Mouse (Mus musculus): ENCODE results near the gene Rnf183.
"Not testable (repeated sequence)": the region's sequence is repeated elsewhere in the genome, so short reads cannot be mapped to it uniquely, and the experiment has no call there.

Rnf183 gene

DNA sequence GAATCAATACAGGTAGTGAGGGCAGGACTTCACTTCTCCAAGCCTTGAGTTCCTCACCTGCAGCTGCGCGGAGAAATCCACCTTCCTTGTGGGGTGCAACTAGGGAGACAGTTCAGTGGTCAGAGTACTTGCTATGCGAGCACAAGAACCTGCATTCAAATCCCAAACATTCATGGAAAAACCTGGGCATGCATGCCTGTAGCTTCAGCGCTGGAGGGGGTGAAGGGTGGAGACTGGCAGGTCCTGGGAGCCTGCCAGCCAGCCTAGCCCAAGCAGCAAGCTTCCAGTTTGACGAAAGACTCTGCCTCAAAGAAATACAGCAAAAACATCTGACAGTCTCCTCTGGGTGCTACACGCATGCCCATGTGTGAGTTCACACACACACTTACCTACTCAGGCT, at the start of gene Rnf183:
TSS of gene Rnf183 (minus strand) at position 172 of the 400 bp plus-strand sequence.
- no peak for DNase-seq

DNA sequence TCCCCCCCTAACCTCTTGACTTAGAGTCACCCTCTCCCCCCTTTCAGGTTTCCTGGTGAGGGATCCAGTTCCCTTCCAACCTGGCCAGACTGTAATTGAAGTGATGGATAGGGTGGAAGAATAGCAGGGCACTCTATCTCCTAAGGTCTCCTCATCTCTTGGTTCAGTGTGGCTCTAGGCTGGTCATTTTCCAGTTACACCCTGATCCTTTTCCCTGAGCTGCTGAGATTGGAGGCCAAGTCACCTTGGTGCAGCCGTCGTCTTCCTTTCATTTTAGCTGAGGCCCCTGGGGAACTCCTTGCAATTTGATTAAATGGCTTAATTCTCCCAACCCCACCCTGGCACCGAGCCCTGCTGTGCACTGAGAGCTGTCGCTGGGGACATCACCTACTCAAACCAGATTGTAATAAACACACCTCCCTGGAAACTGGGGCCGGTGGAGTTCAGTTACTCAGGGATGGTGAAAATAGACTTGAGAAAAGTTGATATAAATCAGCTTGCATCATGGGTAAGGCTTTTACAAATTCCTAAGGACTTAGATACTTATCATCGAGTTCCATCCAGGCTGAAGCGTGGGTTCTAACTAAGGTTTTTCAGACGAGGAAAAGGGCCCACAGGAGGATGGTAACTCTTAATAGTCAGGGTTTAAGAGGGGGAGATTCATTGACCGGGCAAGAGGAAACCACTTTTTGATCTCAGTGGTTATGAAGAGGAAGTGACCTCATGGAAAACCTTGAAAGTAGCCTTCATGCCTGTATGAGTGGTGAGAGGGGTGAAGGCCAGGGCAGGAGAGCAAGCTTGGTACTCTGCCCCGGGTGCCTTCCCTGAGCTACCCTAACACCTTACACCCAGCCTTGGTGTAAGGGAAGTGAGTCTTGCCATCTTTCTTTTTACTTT, 45.9 kb upstream of the Rnf183 start:
- no peak for DNase-seq

GRCm38 (mm10) chr4:62479937-62480708, 45.1 kb upstream of the Rnf183 start, which contains the start of gene Bspry:
TSS of gene Bspry (plus strand) at chr4:62480053.
- DNase-seq: no peak

GRCm38 (mm10) chr4:62479593-62479936, 44.5 kb upstream of the Rnf183 start:
- not testable (repeated sequence) for DNase-seq

- no peak for DNase-seq
These were observed 42.6 kb upstream of the Rnf183 start for GRCm38 (mm10) chr4:62477542-62478244.

- no peak for DNase-seq
These were observed 40.7 kb upstream of the Rnf183 start for GRCm38 (mm10) chr4:62475793-62476192.

DNA sequence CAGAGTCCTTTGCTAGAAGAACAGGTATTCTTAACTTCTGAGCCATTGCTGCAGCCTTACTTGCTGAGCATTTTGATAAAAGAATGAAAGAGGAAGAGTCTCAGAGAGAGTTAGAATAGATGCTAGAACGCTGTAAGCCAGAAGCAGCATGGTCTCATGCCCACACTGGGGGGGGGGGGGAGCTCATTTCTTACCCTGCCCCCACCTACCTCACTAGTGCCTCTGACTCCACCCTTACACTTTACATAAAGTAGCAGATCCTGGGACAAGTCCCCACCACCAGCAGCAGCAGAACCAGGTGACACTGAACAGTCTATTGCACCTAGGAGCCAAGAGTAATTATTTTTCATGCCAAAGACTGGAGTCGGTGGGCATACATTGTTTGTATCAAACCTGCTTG, 40.1 kb upstream of the Rnf183 start:
- no peak for DNase-seq

DNA sequence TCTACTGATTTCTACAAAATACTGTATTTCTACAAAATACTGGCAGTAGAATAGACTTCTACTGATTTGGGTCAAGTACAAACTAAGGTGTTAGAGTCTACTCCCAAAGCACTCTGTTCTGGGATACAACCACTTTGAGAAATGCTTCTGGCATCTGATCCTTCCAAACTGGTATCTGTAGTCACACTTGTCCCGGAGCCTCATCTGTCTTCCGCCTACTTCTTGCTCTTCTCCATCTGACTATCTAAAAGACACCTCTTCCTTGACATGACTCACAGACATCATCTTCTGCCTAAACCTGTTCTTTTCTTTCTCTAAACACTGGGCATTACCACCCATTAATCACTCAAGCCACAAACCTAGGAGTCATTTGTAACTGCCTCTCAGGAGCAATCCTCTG, 37.0 kb upstream of the Rnf183 start:
- no peak for DNase-seq

DNA sequence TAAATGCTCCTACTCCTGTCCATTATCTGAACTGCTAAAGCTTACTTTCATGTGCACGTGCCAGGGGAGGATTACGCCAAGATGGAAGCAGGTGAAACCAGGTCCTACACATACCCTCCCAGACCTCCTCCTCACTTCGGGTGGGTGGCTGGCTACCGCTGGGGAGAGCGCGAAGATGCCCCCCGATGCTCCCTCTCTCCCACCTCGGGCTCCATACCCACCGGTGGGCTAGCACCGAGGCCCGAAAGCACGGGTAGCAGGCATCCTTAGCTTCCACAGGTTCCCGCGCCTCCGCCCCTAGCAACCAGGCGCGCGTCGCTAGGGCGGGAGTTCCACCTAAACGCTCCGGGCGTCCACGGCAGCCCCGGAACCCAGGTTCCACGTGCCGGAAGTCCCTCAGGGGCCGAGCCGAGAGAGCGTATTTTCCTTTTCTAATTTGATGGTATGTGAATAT, 35.6 kb upstream of the Rnf183 start, which contains the start of gene Wdr31:
TSS of gene Wdr31 (minus strand) at position 299 of the 454 bp plus-strand sequence.
- DNase-seq: peak; percentile 78

DNA sequence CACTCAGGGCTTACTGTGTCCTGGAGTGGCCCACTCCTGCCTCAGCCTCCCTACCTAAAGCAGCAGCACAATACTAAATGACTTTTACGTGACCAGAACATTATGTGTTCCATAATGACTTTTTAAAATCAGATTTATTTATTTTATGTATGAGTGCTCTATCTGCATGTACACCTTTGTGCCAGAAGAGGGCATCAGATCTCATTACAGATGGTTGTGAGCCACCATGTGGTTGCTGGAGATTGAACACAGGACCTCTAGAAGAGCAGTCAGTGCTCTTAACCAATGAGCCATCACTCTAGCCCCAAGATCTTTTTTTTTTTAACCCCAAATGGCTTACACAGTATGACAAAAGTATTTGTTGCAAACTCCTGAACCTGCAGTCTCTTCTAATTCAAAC, 33.1 kb upstream of the Rnf183 start:
- no peak for DNase-seq

DNA sequence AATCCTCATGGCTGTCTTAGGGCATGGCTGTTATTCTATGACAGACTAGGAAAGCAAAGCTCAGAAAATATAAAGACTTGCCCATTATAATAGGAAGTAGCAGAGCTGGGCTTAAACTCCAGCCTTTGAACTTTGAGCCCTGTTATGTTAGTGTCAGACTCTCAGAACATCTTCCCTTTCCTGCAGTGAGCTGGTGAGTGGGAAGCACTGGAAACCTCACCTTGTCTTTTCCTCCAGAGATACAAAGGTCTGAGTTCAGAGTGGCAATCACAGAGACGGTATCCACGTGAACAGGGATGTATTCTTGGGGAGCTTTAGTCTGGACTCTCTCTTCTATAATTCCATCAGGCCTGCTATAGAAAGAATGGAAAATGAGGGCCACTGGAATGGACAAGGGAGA, 28.1 kb upstream of the Rnf183 start:
- no peak for DNase-seq

DNA sequence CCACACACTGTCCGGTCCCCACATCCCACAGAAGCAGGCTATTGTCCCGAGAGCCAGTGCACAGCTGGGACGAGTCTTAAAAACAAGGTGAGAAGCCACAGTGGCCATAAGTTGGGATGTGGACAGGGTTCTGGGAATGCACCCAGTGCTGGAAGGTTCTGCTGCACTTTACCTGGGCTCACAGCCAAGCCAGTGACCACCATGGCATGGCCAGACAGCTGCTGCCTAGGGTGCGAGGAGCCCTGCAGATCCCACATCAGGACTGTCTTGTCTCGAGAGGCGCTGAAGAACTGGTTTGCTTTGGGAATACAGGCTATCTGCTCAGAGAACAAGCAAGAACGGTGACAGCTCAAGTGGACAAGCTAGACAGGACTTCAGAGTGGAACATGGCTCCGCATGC, 25.3 kb upstream of the Rnf183 start:
- DNase-seq: no peak

DNA sequence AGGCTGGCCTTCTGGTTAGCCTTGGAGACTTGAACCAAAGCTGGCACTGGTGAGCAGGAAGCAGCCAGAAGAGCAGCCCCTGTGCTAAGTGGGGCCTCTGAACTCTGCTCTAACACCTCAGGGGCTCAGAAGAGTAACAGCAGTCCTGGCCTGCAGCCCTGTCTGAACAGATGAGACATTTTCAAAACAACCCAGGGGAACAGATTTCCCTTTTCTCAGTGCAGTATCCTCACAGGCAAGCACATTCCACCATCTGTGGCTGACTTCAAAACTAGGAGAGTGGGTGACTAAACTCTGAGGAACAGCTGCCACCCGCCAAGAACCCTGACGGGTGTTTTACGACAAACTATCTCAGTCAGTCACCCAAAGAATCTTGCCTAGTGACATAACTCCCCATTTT, 24.0 kb upstream of the Rnf183 start:
- DNase-seq: no peak

- DNase-seq: peak; percentile 43
These were observed 19.9 kb upstream of the Rnf183 start for GRCm38 (mm10) chr4:62454995-62455394.

DNA sequence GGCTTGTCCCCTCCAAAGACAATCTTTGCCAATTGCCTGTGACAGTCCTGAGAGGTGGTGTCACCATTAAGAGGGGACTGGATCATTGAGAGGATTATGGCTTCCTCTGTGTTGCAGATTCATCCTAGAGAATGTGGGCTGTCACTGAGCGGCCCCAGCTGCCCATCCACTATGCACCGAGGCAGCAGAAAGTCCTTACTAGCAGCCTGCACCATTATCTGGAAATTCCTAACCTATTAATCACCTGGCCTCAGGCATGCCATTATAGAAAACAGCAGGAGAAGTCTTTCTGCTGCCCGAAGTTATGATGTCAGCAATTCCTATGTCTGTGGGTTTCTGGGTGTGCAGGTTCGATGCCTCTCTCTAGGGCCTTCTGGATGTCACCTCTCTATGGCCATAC, 5.9 kb upstream of the Rnf183 start:
- no peak for DNase-seq

DNA sequence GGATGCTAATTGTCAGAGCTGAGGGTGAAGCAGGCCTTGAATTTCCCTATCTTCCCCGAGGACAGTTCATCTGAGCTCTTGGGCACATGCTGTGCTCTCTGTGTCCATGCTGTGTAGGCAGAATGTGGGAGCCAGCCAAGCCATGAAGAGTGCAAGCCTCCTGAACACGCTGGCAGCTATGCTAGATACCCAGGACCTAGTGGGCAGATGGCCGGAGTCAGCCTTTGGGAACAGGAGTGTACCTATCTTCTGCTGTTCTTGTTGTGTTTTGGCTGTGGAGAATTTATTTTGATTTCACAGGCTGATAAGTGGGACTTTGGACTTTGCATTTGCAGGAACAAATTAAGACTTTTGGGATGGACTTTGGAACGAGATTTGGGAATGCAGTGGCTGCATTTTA, 5.5 kb upstream of the Rnf183 start:
- DNase-seq: peak; percentile 91

GRCm38 (mm10) chr4:62439793-62440192, 4.7 kb upstream of the Rnf183 start:
- peak; percentile 12 for DNase-seq

- no peak for DNase-seq
These were observed 2.8 kb upstream of the Rnf183 start for GRCm38 (mm10) chr4:62437871-62438270.

- DNase-seq: no peak
These were observed 2.3 kb upstream of the Rnf183 start for GRCm38 (mm10) chr4:62437256-62437778.

- DNase-seq: no peak
These were observed 847 bp downstream of the Rnf183 start for GRCm38 (mm10) chr4:62433939-62434870.

GRCm38 (mm10) chr4:62431522-62431921, 3.5 kb downstream of the Rnf183 start:
- no peak for DNase-seq

DNA sequence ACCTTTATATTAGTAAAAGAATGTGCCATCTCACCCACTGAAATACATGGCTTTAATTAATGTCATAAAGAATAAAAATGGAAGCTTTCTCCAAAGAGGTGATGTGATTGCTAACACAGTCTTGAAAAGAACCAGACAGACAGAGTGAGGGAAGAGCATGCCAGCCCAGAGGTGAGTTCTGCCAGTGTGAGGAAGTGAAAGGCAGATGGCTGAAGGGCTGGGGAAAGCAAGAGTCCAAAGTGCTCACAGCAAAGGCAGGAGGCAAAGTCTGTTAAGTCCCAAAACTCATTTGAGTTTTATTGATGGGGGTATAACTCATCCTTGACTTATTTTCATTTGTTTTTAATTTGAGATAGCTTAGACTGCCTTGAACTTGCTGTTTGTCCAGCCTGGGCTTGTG, 4.4 kb downstream of the Rnf183 start:
- no peak for DNase-seq

All from cerebellum, adult 9-10 months (tissue).